Mouse (Mus musculus) spleen, adult 12 weeks (tissue): ENCODE results near the gene Grip1.
"Not testable (repeated sequence)": the region's sequence is repeated elsewhere in the genome, so short reads cannot be mapped to it uniquely, and the experiment has no call there.

Source experiments
- DNase-seq: peaks from one replicate; pipeline ENCODE4 v3.0.0; 2022; ENCODE audit warnings: low spot score

Grip1 gene

DNA sequence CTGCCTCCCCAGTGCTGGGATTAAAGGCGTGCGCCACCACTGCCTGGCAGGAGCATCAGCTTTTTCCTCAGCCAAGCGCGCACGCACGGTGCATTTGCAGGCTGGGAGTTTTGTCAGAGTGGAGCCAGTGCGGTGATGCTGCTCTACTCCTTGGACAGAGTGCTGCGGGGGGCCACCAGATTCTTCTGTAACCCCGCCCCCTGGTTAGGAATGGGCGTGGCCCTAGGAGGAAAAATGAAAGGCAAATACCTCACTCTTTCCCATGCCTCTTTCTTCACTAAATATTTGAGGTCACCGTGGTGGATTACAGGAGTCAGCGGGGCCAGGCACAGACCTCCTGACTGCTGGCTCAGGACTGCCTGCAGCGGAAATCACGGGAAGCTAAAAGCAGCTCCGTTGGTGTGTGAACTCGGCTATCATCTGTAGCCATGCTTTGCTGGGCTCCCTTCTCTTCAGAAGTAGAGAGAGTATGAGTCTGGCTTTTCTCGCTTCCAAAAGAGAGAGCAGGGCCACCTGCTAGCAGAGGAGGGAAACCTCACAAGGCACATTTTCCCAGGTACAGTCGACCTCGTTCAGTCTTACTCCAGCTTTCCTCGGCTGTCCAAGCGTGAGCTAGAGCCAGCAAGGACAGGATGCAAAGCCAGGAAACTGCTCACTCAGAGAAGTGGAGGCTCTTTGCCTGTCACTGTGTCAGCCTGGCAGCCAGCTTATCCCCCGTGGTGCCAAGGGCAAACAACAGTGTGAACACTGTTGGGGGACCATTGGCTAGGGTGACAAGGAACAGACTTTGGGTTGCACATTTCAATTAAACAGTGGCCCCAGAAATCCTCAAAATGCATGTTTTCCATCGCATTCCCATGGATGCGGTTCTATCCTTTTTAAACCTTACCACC is 607.9 kb downstream of the Grip1 start:
- DNase-seq, result no peak

- peak; percentile 14 for DNase-seq
Observed at GRCm38 (mm10) chr10:120064424-120064823, 610.8 kb downstream of the Grip1 start.

- no peak for DNase-seq
Observed at GRCm38 (mm10) chr10:120066319-120066718, 612.7 kb downstream of the Grip1 start.

DNA sequence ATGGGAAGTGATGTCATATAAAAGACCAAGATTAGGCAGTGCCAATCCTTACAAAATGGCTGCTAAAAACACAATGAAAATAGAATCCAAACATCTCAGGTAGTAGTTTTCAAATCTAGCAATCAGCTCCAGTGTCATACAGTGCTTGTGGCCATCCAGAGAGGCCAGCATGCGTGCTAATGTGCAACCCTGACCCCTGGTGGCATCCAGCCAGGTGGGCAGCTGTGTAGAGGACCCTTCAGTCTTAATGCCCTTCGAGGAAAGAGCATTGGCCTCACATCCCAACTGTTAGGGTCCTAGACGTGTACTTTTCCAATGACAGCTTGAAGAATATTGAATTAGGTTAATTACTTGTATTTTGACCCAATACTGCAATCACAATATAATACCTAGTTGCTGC is 624.2 kb downstream of the Grip1 start:
- DNase-seq, result no peak

GRCm38 (mm10) chr10:120092548-120092947 is 638.9 kb downstream of the Grip1 start:
- no peak for DNase-seq

DNA sequence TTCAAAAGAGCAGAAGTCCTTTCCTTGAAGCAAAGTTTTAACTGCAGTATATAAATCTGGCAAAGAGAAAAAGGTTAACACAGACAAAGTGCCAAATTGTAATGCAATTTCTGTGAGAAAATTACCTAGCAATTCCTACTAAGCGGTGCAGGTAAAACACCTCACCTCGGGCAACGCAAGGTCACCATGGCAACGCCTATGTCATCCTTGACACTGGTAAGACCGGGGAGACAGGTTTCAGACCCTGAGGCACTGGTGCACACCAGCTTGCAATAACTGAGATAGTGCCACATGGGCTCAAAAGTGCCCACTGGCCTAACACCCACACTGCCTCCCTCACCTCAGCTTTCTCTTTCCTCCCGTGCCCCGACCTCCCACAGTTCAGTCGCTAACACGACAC is 641.5 kb downstream of the Grip1 start:
- no peak for DNase-seq

DNA sequence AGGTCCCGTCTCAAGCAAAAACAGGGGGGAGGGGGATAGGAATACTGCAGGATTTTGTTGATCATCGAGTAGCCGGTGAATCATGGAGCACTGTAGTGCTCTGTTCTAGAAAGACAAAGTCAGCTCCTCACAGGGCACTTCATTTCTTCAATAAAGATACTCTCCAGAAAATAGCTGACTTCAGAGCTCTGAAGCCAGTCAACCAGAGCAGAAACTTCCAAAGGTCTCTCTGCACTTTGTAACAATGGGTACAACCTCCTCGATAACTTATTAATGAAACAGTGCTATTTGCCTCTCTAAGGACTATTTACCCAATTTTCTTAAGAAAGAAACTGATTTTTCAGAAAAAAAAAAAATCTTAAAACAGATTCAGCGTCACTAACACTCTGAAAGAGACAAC is 642.1 kb downstream of the Grip1 start:
- DNase-seq, result no peak

GRCm38 (mm10) chr10:120097564-120097963 is 643.9 kb downstream of the Grip1 start:
- DNase-seq, result no peak

DNA sequence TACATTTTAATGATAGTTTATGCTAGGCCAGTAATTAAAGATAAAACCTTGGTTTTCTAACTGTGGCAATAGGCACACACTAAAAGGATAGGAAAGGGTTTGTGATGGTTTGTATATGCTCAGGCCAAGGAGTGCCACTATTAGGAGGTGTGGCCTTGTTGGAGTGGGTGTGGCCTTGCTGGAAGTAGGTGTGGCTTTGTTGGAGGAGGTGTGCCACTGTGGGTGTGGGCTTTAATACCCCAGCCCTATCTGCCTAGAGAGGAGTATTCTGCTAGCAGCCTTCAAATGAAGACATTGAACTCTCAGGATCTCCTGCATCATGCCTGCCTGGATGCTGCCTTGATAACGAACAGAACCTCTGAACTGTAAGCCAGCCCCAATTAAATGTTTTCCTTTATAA is 647.2 kb downstream of the Grip1 start:
- no peak for DNase-seq

- DNase-seq, result no peak
Observed at GRCm38 (mm10) chr10:120111691-120112319, 658.2 kb downstream of the Grip1 start.

- peak; percentile 100 for DNase-seq
Observed at GRCm38 (mm10) chr10:120112507-120113396, 659.1 kb downstream of the Grip1 start, which contains the start of gene Helb. Gene Helb (minus strand): TSS chr10:120112987.

DNA sequence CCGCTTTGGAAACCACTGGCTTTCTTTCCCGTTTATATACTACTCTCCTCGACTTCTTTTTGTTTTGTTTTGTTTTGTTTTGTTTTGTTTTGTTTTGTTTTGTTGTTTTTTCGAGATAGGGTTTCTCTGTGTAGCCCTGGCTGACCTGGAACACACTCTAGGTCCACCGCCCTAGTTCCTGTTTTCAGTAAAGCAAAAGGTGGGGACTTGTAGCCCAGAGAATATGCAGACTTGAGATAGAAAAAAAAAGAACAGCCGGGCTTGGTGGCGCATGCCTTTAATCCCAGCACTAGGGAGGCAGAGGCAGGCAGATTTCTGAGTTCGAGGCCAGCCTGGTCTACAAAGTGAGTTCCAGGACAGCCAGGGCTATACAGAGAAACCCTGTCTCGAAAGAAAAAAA is 659.9 kb downstream of the Grip1 start:
- not testable (repeated sequence) for DNase-seq

GRCm38 (mm10) chr10:120113980-120114379 is 660.4 kb downstream of the Grip1 start:
- no peak for DNase-seq

DNA sequence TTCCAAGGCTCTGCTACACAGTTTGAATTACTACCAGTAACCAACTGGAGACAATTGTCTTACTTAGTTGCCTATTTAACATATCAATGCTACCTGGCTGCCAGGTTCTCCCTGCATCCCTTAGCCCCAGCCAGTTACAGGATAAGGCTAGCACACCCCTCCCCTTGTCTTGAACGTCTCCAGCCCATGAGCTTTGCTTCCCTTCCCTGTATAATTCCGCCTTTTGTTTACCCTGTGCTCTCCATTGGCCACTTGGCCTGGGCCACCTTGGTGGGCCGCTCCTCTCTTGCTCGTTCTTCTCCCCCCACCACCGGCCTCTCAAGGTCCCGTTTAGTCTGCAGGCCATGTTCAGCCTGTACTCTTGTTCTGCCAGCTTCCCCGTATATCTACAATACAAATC is 660.9 kb downstream of the Grip1 start:
- no peak for DNase-seq

DNA sequence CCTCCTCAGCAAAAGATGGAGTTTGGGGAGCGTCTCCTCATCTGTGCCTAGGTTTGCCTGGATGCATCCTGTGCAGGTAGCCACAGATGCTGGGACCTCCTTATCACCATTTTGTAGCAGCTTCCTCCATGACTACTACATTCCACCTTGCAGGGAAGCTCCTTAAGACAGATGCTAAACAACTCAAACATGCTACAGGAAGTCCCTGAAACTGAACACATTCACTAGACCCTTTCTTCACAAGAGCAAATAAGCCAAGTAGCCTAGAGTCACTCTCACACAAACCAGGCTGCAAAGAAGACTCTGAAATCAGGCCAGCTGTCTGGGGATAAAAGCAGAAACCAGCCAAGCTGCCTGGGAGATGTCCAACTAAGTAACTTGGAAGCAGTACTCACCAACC is 661.6 kb downstream of the Grip1 start:
- DNase-seq, result no peak

DNA sequence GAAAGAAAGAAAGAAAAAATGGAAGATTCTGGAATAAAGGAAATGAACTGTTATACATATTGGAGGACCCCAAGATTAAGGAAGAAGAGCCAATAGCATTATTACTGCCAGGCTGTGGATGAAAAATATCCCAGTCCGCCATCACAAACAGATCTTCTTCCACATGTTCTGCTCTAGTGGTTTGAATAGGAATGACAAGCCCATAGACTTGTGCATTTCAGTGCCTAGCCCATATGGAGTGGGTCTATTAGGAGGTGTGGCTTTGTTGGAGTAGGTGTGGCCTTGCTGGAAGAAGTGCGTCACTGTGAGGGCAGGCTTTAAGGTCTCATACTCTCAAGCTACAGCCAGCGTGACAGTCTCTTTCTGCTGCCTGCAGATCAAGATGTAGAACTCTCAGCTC is 670.1 kb downstream of the Grip1 start:
- DNase-seq, result no peak

- DNase-seq, result peak; percentile 51
Observed at GRCm38 (mm10) chr10:120124801-120125464, 671.3 kb downstream of the Grip1 start.

DNA sequence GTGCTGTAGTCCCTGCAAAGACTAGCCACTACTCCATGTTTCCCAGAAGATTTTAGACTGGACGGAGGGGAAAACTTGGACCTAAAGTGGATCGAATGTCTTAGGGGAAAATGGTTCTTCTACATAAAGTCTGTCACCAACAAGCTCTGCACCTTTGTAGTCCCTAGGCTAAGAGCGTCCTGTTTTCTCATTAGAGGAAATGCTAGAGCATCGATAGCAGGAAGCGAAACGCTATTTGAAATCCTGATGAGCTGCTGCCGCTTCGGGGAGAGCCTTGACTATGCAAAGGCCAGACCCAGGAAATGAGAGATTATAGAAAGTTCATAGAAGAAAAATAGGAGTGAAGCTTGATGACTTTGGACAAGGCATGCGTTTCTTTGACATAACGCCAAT is 671.8 kb downstream of the Grip1 start:
- no peak for DNase-seq

DNA sequence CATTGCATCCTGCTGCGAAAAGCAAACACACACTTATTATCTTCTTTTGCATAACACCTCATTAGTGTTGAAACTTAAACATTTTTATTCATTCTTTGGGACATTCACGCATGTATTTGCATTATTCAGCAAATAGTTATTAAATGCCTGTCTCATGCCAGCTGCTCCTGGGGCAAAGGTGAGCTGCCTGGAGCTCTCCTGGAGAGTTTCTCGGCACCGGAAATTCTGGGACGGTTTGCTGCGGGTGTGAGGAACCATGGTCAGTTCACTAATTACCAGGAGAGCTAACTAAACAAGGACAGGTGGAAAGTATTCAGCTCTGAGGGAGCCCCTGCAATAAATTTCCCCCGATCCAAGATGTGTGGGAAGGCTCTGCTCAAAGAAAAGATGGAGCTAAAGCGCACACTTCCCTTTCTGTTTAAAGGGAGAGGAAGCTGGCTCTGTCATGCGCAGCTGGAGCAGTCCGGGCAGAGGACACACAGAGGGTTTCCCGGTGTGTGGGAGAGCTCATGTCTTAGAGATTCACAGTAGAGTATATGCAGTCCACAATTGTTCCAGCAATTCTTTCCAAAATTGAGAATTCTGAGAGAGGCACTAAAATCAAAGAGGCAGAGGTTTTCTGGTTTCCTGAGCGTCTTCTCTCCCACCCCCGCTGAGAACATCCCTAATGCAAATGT is 675.1 kb downstream of the Grip1 start:
- no peak for DNase-seq

DNA sequence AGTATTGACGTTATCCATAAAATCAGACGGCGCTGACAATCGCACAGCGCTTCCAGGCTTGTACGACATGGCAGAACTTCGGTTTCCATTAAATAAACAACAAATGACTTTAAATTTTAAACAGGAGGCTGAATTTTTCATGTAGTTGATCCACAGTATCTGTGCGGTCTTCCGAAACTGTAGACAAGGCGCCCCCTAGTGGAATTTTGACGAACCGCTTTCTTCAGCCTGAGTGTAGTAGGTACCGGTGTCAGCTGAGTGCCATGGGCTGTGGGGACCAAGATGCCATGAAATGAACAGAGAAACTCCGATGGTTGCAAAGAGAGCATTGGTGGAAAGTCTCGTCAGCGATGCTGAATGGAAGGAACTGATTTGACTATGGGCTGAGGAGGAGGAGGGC is 677.0 kb downstream of the Grip1 start:
- peak; percentile 21 for DNase-seq

DNA sequence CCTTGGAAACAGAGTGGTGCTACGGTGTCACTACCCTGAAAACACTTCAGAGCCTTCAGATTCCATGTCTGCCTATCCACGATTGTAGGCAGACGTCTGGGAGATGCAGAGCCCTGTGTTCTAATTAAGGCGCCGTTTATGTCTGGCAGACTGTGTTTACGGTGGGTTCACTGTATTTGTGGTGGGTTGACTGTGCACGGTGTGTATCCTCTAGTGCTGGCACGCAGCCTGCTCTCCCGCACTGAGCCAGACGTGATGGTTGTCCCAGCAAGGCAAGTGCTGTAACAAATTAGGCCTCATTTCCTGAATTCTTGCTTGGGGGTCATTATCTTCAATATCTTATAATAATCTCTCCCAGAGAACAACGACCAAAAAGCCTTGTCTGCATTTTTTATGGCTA is 680.1 kb downstream of the Grip1 start:
- DNase-seq, result no peak
